Mouse (Mus musculus): Measurements from ENCODE around the gene H2afv.

- TF ChIP-seq POLR2A (IDR thresholded peaks at IDR 0.05; ENCODE audit: borderline replicate concordance, low read depth, low read length) = no peak
- no peak for TF ChIP-seq CTCF (IDR thresholded peaks at IDR 0.05; ENCODE audit: low read depth, low read length)
Measured at GRCm38 (mm10) chr11:6468541-6468940, 24.3 kb upstream of the H2afv start.

Measured in bone marrow macrophage, adult 2 months (primary cell).